Mouse (Mus musculus) CH12.LX (cell line): Measurements from ENCODE around the gene Mbd6.
"Not testable (repeated sequence)": the region's sequence is repeated elsewhere in the genome, so short reads cannot be mapped to it uniquely, and the experiment has no call there.

Source experiments
- ETS1 ChIP-seq: conservative IDR thresholded peaks from 2 replicates; pipeline ENCODE4 v1.6.1; 2012; ENCODE audit warnings: low read depth, mild to moderate bottlenecking, inconsistent platforms, low read length, improper control_type of control experiment, moderate library complexity
- GABPA ChIP-seq: IDR thresholded peaks from 2 replicates; pipeline ENCODE4 v1.6.1; 2012; ENCODE audit warnings: low read depth, low read length, improper control_type of control experiment, inconsistent platforms; ENCODE audit not compliant: insufficient replicate concordance

GRCm38 (mm10) chr10:127314950-127315349 lies 26.1 kb upstream of the Mbd6 start:
- not testable (repeated sequence) for TF ChIP-seq GABPA, ETS1
